Mouse (Mus musculus) limb, embryonic 14.5 days (tissue): ENCODE measurements around the gene Dynll2. TPM values are rescaled to one million over a fixed set of nuclear protein-coding genes. Genes with fewer than 3 reads are reported as not detected.

Source experiments
- ATAC-seq: fragments of 200-750 bp; cut with Nextera tagmentation; 2 replicates; pipeline ENCODE4 v1.8.0; 2017; ENCODE audit warnings: low read depth, moderate number of reproducible peaks, moderate TSS enrichment; ENCODE audit not compliant: low FRiP score
- DNase-seq: peaks from one replicate; pipeline ENCODE4 v3.0.0-alpha.2; 2015; ENCODE audit warnings: low spot score
- H3K27ac ChIP-seq: fragments of 300-500 bp; sonication (generic); replicated peaks from 2 replicates; pipeline ENCODE4 v1.5.1; 2014; ENCODE audit warnings: low read depth, mild to moderate bottlenecking, low read length, moderate library complexity, mixed read lengths
- H3K27me3 ChIP-seq: fragments of 300-500 bp; sonication (generic); 2 replicates; pipeline ENCODE4 v1.6.1; 2014; ENCODE audit warnings: low read length, mixed read lengths; ENCODE audit not compliant: control insufficient read depth, insufficient read depth
- H3K36me3 ChIP-seq: fragments of 300-500 bp; sonication (generic); 2 replicates; pipeline ENCODE4 v1.6.1; 2014; ENCODE audit warnings: mild to moderate bottlenecking, low read length, moderate library complexity, mixed read lengths; ENCODE audit not compliant: control insufficient read depth, insufficient read depth
- H3K4me1 ChIP-seq: fragments of 300-500 bp; sonication (generic); 2 replicates; pipeline ENCODE4 v1.6.1; 2014; ENCODE audit warnings: antibody characterized with exemption, low read length, mixed read lengths; ENCODE audit not compliant: control insufficient read depth, insufficient read depth
- H3K4me2 ChIP-seq: fragments of 300-500 bp; sonication (generic); replicated peaks from 2 replicates; pipeline ENCODE4 v1.6.1; 2014; ENCODE audit warnings: low read depth, mild to moderate bottlenecking, low read length, moderate library complexity; ENCODE audit not compliant: severe bottlenecking
- H3K4me3 ChIP-seq: fragments of 300-500 bp; sonication (generic); replicated peaks from 2 replicates; pipeline ENCODE4 v1.5.1; 2014; ENCODE audit warnings: low read length
- H3K9ac ChIP-seq: fragments of 300-500 bp; sonication (generic); 2 replicates; pipeline ENCODE4 v1.6.1; 2014; ENCODE audit warnings: mild to moderate bottlenecking, low read depth, low read length, moderate library complexity; ENCODE audit not compliant: severe bottlenecking
- H3K9me3 ChIP-seq: fragments of 300-500 bp; sonication (generic); 2 replicates; pipeline ENCODE4 v1.6.1; 2016; ENCODE audit warnings: low read length; ENCODE audit not compliant: control insufficient read depth
- POLR2A ChIP-seq: fragments of 200-500 bp; IDR thresholded peaks from 2 replicates; pipeline ENCODE4 v1.8.0; 2012; ENCODE audit warnings: inconsistent platforms, mild to moderate bottlenecking, moderate library complexity, borderline replicate concordance; ENCODE audit not compliant: insufficient read depth, insufficient read length; ENCODE audit errors: extremely low read depth
- WGBS: fragments of 180-500 bp; shearing (Covaris S2); extraction: QIAGEN DNeasy Blood & Tissue Kit; methylation state at CpG from one replicate; pipeline ENCODE4 v1.1.7; 2014; 5-methylcytosine and 5-hydroxymethylcytosine counted together
- polyA plus RNA-seq, 2 experiments: library from polyadenylated mRNA; depleted of rRNA in 1 of 2; stranded (reverse) in 1 of 2; unstranded in 1 of 2; fragments of >200 nt; fragmentation: Nextera tagmentation in 1 of 2; extraction: Ambion mirVana in 1 of 2; gene quantifications; 2 replicates each; pipeline versions ENCODE4 v1.2.1 to v1.2.3; 2012 to 2014

The Dynll2 gene
- polyA plus RNA-seq, 2 experiments = 12.8 to 84.3 TPM

- DNase-seq = no peak
- H3K4me3 ChIP-seq = no peak overlapping the region
Measured at GRCm38 (mm10) chr11:87991806-87992205, 4.5 kb upstream of the Dynll2 start.

GRCm38 (mm10) chr11:87987861-87988260 lies 528 bp upstream of the Dynll2 start:
- H3K4me3 ChIP-seq = peak overlapping the region; percentile 99
- peak overlapping the region; percentile 88 for H3K4me2 ChIP-seq
- H3K4me1 ChIP-seq = peaks cover 22% of the 10 kb centered on the region
- 66% methylated on average over 11 of the region's 11 CpGs for WGBS
- peak overlapping the region; percentile 84 for H3K27ac ChIP-seq
- TF ChIP-seq POLR2A = no peak
- no peaks in the 10 kb centered on the region for H3K27me3 ChIP-seq
- H3K9ac ChIP-seq = peak overlapping the region; percentile 43
- no peaks in the 10 kb centered on the region for H3K9me3 ChIP-seq
- DNase-seq = no peak
- peaks cover 16% of the 10 kb centered on the region for H3K36me3 ChIP-seq
- ATAC-seq = no peak

More at GRCm38 (mm10) chr11:87991806-87992205, 4.5 kb upstream of the Dynll2 start:
- no peak overlapping the region for H3K4me2 ChIP-seq
- H3K4me1 ChIP-seq = no peaks in the 10 kb centered on the region
- 41% methylated on average over 4 of the region's 4 CpGs for WGBS
- no peaks in the 10 kb centered on the region for H3K36me3 ChIP-seq
- no peak overlapping the region for H3K9ac ChIP-seq
- H3K27ac ChIP-seq = no peak overlapping the region
- no peak for TF ChIP-seq POLR2A
- H3K27me3 ChIP-seq = no peaks in the 10 kb centered on the region
- H3K9me3 ChIP-seq = no peaks in the 10 kb centered on the region
- ATAC-seq = no peak

- Histone ChIP-seq H3K4me2 (peak overlapping the region; percentile 88), H3K36me3 (peaks cover 27% of the 10 kb centered on the region), H3K27ac (peak overlapping the region; percentile 86), H3K27me3 (no peaks in the 10 kb centered on the region), H3K9me3 (no peaks in the 10 kb centered on the region), H3K9ac (peak overlapping the region; percentile 92), H3K4me3 (peak overlapping the region; percentile 99), H3K4me1 (peaks cover 22% of the 10 kb centered on the region)
- no peak for ATAC-seq
- DNase-seq = peak; percentile 36
- 3% methylated on average over 13 of the region's 13 CpGs for WGBS
- no peak for TF ChIP-seq POLR2A
Measured at GRCm38 (mm10) chr11:87986141-87986741, 1.1 kb downstream of the Dynll2 start.

GRCm38 (mm10) chr11:87985643-87986042 lies 1.7 kb downstream of the Dynll2 start:
- Histone ChIP-seq H3K9me3 (no peaks in the 10 kb centered on the region), H3K4me2 (peak overlapping the region; percentile 88), H3K36me3 (peaks cover 33% of the 10 kb centered on the region), H3K27ac (no peak overlapping the region), H3K27me3 (no peaks in the 10 kb centered on the region), H3K9ac (peak overlapping the region; percentile 8; the same call in 1 of the 2 replicates), H3K4me3 (peak overlapping the region; percentile 99), H3K4me1 (peaks cover 22% of the 10 kb centered on the region)
- WGBS = 56% methylated on average over 9 of the region's 9 CpGs
- DNase-seq (no peak), ATAC-seq (no peak)
- TF ChIP-seq POLR2A = no peak

GRCm38 (mm10) chr11:87984571-87984970 lies 2.8 kb downstream of the Dynll2 start:
- Histone ChIP-seq H3K9me3 (no peaks in the 10 kb centered on the region), H3K36me3 (peaks cover 43% of the 10 kb centered on the region), H3K4me1 (peaks cover 22% of the 10 kb centered on the region), H3K4me2 (0 out of 2 replicates have a peak overlapping the region, but pooled peaks have one; percentile 88), H3K9ac (no peak overlapping the region), H3K27me3 (no peaks in the 10 kb centered on the region), H3K4me3 (no peak overlapping the region), H3K27ac (no peak overlapping the region)
- DNase-seq = no peak
- TF ChIP-seq POLR2A = no peak
- WGBS = 80% methylated on average over 3 of the region's 3 CpGs
- ATAC-seq = no peak
